Mouse (Mus musculus) CD4-positive, CD25-positive, alpha-beta regulatory T cell, adult 4 months (primary cell): ENCODE results near the gene Nptn. TPM values are rescaled to one million over a fixed set of nuclear protein-coding genes. Genes with fewer than 3 reads are reported as not detected.
"Not testable (repeated sequence)": the region's sequence is repeated elsewhere in the genome, so short reads cannot be mapped to it uniquely, and the experiment has no call there.

ENCODE experiments used
- ATAC-seq: one replicate; pipeline ENCODE4 v1.8.0; 2017
- polyA plus RNA-seq, 2 experiments: library from polyadenylated mRNA; unstranded; fragments of 100-300 nt; shearing (Covaris generic); gene quantifications; one replicate each; pipeline ENCODE4 v1.2.1; 2017

Gene Nptn
- polyA plus RNA-seq, 2 experiments from 2014 or later, result 70.3 to 72.6 TPM

DNA sequence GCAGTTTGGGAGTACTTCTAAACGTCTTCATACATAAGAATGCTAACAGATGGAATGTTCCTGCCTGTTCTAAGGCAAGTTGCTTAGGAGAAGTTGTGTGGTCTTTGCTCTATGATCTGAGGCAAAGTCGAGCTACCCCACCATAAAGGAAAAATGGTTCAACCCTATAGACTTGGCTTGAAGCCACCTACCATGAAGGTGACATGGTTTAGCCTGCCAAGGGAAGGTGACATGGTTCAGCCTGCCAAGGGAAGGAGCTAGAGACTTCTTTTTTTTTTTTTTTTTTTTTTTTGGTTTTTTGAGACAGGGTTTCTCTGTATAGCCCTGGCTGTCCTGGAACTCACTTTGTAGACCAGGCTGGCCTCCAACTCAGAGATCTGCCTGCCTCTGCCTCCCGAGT, 16.1 kb upstream of the Nptn start:
- not testable (repeated sequence) for ATAC-seq

DNA sequence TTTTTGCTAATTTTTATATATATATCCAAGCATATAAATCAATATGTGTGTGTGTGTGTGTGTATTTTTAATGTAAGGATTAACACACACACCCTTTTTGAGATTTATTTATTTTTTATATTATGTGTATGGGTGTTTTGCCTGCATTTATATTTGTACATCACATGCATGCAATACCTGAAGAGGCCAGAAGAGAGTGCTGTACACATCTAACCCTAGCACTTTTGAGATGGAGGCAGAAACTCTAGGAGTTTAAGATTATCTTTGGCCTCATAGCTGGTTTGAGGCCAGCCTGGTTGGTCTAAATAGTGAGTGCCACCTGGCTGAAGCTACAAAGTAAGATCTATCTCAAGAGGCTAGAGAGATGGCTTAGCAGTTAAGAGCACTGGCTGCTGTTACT, 14.4 kb upstream of the Nptn start:
- no peak for ATAC-seq

DNA sequence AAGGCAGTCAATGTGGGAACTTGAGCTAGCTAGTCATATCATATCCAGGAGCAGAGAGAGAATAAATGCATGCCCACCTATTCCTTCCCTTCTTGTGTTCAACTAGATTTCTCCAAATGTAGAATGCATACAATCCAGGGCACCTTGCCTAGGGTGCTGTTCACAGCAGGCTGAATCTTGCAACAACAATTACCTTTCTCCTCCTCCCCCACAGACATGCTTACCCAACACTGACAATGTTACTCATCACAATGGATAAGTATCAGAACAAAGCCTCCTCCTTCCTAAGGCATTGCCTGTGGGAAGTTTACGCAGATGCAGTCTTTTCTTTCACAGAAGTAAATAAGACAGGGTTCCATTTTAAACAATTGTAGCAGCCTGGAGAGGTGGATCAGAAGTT, 11.0 kb upstream of the Nptn start:
- no peak for ATAC-seq

DNA sequence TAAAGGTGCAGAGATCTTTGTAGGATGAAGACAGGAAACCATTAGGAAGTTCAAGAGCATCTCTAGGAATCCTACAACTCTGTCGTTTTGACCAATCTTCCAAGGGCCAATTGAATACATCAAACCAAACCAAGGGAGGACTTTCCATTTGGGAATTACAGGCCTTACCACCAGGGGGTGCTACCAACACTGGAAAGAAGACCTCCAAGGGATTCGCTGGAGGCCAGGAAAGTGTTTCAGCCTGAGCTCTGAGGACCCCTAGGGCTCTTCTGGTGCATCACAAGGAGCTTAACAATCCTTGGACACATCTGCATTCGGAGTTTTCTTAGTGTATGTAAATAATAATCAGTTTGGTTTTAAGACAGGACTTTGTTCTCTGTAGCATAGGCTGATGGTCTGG, 3.4 kb upstream of the Nptn start:
- no peak for ATAC-seq

DNA sequence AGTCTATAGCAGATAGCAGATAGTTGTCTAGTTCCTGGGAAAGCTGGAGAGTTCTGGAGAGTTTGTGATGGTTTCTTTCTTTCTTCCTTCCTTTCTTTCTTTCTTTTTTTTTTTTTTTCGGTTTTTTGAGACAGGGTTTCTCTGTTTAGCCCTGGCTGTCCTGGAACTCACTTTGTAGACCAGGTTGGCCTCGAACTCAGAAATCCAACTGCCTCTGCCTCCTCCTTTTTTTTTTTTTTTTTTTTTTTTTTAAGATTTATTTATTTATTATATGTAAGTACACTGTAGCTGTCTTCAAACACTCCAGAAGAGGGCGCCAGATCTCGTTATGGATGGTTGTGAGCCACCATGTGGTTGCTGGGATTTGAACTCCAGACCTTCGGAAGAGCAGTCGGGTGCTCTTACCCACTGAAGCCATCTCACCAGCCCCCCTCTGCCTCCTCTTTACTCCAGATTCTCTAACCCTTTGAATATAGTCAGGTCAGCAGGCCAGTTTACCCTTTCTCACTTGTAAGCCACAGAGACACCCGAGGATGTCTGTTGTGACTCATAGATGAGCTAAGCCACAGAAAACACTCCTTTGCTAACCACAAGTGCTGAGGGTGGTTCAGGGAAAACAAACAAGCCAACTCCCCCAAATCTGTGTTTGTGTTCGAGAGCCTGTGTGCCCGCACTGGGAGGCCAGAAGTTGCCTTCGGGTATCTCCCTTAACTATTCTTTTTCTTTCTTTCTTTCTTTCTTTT, 1.4 kb upstream of the Nptn start:
- ATAC-seq, result peak; percentile 19

DNA sequence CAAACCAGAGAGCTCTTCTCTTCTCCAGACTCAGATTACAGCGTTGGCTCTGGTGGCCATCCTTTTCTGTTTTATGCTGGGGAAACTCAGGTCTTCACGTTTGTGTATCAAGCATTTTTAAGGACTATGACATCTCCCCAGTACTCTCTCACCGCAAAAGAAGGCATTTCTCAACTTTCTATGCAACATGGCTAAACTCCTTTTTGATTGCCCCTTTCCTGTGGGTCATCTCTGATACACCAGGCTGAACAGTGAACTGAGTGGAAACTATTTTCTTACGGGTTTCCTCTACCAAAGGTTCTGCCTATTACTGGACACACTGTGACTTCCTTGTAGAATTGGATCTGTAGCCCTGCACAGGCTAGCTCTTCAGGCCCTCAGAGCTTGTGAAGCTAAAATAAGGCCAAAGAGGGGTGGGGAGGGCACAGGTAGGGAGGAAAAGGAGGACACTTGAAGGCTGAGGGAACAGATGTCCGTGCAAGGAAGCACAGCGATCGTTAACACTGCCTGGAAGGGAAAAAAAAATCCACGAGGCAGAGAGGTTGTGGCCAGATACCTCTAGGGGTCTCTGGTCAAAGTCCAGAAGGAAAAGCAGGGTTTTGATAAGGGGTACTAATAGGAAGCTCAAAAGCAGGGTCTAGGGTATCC, 633 bp upstream of the Nptn start:
- ATAC-seq, result no peak

DNA sequence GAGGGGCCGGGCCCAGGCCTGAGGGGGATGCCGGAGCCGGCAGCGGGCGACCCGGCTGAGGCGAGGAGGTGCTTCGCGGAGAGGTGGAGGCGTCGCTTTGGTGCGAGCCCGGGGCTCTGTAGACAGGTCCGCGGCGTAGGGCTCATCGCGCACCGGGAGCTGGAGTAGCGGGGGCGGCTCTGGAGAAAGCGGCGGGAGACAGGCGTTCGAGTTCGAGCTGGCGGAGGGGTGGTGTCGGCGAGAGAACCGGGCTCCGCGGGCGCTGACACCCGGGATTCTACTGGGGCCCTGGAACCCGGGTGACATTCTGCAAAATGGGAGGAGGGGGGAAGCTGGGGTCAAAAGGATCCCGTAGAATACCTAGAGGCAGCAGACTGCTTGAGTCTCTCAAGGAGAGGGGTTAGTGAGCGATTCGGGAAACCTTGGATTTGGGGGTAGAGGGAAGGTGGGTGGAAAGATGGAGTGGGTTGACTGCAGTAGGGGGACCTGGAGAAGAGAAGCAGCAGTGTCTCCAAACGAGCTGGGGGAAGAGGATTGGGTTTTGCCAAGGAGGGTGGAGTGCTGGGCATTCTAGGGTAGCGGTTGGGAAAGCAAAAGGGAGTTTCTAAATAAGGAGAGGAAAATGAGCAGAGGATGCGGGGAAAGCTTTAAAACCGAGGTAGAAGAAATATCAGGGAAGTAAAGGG, 684 bp downstream of the Nptn start:
- peak; percentile 5 for ATAC-seq

DNA sequence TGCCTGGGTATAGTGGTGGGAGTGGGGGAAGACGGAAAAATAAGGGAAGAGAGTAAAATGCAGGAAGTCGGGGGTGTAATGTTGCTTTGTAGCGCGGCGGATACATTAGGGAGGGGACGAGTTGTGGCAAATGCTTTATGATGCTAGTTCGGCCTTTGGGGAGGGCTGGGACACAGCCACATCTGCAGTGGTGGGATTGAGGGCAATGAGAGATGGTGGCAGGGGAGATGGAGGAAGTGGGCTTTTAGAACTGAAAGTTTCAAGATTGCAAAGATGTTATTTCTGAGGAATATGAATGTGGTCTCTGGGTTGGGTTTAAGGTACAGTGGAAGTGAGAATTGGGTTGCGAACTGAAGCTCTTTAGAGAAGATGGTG, 1.2 kb downstream of the Nptn start:
- no peak for ATAC-seq

DNA sequence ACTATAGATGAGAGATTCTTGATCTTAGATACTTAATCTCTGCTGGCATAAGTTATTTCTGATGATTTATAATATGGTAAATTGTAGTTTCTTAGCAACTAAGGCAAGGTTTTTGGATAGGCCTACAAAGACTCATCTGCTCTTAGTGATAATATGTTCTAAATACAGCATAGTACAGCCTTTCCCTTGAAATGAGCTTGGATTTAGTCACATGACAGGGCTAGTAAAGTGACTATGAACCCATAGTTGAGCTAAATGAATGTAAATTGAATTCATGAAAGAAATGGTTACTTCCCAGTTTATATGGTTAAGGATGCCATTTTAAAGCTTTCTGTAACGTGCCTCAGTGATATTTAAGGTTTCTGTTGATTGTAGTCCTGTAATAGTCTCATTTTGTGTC, 2.3 kb downstream of the Nptn start:
- no peak for ATAC-seq

DNA sequence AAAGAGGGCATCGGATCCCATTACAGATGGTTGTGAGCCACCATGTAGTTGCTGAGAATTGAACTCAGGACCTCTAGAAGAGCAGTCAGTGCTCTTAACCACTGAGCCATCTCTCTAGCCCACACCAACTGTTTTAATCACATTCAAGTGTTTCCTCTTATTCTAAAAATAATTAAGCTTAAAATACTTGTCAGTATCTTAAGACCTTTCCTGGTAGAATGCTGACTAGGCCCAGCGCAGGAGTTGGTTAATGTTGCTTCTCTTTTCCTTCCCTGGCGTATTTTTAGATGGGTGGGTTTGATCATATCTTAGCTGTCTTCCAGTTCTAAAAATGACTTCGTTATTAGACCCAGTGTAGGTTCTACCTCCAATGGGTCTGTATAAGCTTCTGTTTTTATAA, 6.6 kb downstream of the Nptn start:
- no peak for ATAC-seq

DNA sequence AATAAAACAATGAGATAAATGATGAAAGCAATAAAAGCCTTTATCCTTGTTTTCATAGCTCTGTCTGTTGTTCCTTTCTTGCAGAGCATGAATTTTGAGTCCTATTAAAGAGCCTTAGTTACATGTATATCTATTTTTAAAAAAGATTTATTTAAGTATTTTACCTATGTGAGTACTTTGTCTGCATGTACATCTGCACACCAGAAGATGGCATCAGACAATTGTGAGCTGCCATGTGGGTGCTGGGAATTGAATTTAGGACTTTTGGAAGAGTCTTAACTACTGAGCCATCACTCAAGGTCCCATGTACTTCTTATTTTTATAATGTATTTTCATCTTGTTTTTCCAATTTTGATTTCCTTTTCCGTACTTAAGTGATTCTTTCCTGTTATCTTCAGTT, 13.3 kb downstream of the Nptn start:
- ATAC-seq, result no peak

DNA sequence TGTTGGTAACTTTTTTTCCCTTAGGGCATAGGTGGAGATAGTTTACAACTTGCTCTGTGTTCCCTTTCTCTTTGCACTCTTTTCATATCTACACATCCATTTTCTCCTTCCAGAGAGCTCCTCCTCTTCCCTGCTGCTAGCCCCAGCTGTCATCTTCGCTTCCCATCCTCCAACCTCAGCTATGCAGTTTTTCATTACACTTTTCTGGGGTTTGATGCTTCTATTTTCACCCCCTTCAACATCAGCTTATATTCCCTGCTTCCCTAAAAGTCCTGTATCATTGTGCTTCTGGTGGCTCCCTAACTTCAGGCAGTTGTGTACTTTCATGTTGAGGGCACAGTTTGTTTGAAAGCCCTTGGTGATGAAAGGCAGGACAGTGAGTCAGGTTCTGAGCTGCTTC, 31.8 kb downstream of the Nptn start:
- ATAC-seq, result no peak

DNA sequence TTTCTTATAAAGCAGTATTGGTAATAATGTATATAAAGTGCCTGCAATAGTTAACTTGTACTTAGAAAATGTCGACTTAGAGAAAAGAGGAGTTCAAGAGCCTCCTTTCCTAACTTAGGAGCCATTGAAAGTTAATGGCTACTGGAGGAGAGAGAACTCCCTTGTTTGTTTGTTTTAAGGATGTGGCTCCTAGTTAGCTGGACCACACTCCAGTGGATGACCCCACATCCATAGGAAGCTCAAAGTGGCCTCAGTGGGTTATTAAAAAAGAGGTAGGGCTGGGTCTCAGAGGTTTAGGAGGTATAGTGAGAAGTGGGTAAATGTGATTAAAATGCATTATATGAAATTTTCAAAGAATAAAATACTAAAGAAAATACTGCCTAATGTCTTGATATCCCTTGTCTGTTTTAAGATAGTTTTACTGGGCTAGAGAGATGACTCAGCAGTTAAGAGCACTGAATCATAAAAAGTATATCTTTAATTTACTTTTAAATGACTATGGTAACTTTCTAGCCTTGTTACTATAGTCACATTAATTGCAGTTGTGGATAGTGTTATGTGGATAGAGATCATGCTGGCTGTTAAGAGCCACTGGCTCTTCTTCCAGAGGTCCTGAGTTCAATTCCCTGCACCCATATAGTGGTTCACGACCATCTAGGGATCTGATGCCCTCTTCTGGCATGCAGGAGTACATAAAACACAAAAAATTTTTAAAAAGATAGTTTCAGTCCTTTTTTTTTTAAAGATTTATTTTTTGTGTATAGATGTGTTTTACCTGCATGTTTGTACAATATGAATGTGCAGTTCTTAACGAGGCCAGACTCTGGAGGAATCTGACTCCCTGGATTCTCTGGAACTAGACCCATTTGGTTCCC, 33.3 kb downstream of the Nptn start:
- ATAC-seq, result no peak

DNA sequence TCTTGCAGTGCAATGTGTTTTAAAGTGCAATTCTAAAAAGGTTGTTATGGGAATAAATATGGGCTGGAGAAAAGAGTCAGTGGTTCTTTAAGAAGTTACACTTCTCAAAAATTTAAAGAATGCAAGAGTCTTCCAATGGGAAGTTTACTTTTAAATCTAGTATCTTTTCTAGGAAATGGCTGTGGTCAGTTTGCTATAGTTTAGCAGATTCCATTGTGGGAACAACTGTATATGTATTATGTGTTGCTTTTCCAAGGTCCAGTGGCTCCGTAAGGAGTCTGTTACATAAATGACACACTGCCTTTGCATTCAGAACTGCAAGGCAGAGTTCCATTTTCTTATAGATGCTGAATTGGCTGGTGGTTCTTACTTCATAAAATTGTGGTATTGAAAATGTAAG, 41.0 kb downstream of the Nptn start:
- ATAC-seq, result no peak

DNA sequence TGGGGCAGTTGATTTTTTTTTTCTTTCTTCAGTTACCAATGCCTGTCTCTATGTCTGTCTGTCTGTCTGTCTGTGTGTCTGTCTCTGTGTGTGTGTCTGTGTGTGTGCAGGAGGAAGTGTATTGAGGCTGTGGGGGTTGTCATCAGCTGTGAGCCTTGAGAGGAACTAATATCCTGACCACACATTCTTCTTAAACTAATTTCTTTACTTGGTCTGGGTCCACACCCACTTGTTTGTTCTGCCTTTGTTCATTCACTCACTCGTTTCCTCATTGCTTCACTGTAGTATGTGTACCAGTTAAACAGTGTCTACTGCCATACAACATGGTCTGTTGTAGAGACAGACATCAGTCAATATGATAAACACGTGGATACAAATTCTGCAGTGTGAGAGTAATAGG, 45.2 kb downstream of the Nptn start:
- peak; percentile 17 for ATAC-seq

DNA sequence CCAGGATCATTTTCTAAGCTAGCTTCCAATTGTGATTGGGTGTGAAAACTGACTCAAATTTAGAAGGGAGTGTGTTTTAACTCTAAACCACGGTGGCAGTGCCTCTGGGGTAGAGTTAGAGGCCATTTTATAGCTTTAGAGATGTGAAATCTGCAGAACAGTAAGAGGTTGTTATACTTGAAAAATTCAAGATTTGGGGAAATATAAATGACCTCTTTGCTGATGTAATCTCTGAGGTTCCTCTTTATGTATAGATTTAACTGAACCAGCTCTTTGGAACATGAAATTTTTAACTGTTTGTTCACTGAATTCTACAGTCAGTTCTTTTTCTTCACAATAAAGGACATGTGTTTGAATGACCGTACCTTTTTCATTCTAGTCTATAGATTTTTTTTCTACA, 48.4 kb downstream of the Nptn start:
- no peak for ATAC-seq

DNA sequence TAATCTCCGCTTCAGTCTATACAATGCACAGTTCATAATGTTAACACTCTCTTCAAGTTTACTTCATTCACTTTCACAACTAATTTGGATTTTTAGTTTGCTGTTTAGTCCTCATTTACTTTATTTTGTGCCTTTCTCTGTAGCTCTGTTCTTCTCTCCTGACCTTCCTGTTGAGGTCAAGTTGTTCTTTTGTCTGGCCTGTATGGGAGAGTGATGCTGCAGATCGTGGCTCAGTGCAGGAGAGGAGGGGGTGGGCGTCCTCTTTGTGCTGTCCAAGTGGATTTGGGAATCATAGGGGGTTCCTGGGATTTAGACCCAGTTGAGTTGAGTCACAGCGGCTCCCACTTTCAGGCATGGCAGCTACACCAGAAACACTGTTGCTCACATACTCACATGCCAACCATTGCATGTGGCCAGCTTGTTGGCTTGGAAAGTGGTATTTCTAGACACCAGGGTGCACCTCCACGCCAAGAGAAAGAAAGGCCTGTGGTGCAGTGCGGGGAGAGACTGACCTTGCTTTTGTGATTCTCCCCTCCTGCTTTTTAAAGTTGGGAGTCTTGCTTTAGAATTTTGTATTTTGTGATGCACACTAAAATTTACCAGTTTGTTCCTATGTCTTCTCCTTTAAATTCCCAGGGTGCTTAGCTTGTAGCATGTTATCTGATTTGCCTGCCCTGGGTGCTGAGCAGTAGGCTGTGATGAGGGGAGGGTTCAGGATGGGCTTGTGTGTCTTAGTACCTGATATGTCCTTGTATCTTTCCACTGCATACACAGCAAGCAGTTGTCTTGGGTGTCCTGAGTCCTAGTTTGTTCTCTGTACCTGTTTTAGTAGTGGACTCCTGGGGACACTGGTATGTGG, 66.6 kb downstream of the Nptn start:
- no peak for ATAC-seq

DNA sequence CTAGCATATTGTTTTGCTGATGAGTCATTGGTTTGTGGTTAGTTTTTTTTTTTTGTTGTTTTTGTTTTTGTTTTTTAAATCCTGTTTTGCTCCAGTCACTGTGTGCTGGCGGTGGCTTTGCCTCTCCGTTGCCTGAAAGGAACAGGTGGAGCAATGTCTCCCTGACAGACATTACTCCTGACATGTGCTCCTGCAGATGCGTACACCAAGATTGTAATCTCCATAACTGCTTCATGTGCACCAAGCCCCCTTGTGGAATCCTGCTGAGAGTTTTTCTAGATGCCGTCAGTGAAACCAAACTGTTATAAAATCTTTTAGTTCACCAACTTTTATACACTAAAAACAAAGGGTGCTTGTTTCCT, 67.2 kb downstream of the Nptn start:
- ATAC-seq, result no peak

DNA sequence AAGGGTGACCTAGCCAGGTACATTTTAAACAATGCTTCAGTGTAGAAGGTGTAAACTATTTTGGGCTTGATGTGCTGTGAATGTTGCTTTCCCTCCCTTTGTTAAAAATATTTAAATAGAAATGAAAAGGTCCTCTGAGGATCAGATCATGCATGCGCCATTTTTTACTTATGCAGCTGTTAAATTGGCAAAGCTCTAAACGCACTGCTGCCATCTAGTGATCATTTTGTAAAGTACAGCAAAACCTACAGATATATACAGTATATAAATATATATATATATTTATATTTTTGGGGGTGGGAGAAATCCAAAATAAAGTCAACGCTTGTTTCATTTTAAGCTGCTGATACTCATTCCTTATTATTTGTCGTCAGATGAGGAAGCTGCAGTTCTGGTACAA, 70.0 kb downstream of the Nptn start:
- peak; percentile 49 for ATAC-seq

DNA sequence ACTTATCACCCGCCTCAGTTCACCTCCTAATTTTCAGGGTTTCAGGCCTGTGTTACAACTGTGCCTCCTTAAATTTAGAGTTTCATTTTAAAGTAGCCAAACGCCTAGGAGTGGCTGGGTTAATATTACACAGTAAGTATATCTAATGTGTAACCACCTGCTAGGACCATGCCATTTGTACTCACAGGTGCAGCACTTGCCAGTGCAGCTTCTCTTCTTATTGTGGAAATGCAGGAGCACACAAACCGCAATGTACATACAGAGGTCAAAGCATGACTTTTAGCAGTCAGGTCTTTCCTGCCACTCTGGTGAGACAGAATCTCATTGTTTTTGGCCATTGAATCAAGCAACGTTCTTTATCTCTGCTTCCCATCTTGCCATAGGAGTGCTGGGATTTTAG, 72.5 kb downstream of the Nptn start:
- no peak for ATAC-seq

DNA sequence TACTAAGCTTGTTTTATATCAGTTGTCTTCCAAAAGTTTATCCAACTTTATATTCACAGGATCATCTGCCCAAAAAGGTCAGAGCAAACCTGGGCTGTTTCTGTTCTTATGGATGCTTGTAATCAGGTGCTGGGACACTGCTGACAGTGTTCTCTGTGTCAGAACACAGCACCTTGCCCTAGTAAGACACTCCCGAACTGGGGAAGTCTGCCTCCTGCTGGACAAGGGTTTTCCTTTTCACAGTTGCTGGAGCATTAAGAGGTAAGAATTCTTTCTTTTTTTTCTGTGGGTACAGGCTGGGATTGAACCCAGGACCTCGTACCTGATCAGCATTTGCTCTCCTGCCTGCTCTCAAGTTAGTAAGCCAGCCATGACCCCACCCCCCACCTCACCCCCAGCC, 74.4 kb downstream of the Nptn start:
- ATAC-seq, result no peak

DNA sequence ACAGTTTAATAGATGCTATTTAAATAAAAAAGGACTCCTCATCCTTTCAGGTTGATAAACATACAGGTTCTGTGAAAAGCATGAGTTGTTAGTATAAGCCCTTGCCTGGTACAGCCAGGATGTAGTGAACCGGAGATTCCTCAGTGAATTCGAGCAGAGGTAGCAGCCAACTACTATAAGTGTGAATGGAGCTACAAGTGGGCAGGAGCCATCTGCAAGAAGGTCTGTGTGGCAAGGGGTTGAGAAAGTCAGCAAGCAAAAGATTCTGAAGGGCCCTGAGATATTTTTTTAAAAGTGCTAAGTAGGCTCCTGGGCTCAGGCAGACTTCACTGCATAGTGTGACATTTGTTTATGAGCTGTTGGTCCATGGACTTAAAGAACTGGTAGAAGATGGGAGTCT, 74.8 kb downstream of the Nptn start:
- no peak for ATAC-seq
